Mouse (Mus musculus) stomach, postnatal 0 days (tissue): ENCODE data around the gene Napb.

Source experiments
- CTCF ChIP-seq: IDR thresholded peaks from 2 replicates; pipeline ENCODE4 v1.5.1; 2016; ENCODE audit warnings: antibody characterized with exemption, low read depth, mild to moderate bottlenecking, moderate library complexity
- EP300 ChIP-seq: optimal IDR thresholded peaks from 2 replicates; pipeline ENCODE3; 2016; ENCODE audit warnings: antibody characterized with exemption

- TF ChIP-seq CTCF (no peak), EP300 (no peak)
These were observed 33.7 kb downstream of the Napb start for GRCm38 (mm10) chr2:148698571-148698970.
